Mouse (Mus musculus): ENCODE measurements around the gene Col15a1. TPM values are rescaled to one million over a fixed set of nuclear protein-coding genes. Genes with fewer than 3 reads are reported as not detected.

Col15a1 gene
- polyA plus RNA-seq, 1 experiment = 59.5 TPM

DNA sequence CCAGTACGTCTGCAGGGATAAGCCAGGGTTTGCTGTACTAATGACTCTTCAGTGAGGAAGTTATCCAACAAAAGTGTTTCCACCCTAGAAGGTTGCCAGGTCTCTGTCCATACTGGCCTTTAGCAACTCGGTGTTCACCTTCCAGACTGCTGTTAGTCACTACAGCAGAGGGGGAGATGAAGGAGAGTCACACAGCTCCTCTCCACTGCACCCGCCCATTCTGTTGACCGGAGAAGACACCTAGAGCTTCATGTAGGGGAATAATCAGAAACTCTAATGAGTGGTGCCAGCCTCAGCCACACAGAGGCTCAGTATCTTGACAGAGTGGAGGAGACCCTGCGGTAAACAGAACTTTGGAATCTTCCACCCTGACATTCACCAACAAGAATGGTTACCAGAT, 28.4 kb upstream of the Col15a1 start:
- Histone ChIP-seq H3K4me3 (ENCODE audit: insufficient read depth, low read depth, low read length) (no peak overlapping the region), H3K27me3 (replicated peaks; ENCODE audit: control insufficient read depth, insufficient read depth, low read length) (no peaks in the 10 kb centered on the region), H3K36me3 (ENCODE audit: control insufficient read depth, insufficient read depth, low read length) (no peaks in the 10 kb centered on the region), H3K4me1 (ENCODE audit: control insufficient read depth, insufficient read depth, low read length) (no peaks in the 10 kb centered on the region), H3K27ac (ENCODE audit: insufficient read depth, low read depth, low read length) (no peak overlapping the region)
- WGBS = 78% methylated on average over 5 of the region's 5 CpGs
- no peak for DNase-seq
- TF ChIP-seq POLR2A (IDR thresholded peaks at IDR 0.05; ENCODE audit: low read depth, low read length) (no peak), CTCF (conservative IDR thresholded peaks at IDR 0.05; ENCODE audit: insufficient read depth, insufficient read length, low read depth, low read length) (no peak)

DNA sequence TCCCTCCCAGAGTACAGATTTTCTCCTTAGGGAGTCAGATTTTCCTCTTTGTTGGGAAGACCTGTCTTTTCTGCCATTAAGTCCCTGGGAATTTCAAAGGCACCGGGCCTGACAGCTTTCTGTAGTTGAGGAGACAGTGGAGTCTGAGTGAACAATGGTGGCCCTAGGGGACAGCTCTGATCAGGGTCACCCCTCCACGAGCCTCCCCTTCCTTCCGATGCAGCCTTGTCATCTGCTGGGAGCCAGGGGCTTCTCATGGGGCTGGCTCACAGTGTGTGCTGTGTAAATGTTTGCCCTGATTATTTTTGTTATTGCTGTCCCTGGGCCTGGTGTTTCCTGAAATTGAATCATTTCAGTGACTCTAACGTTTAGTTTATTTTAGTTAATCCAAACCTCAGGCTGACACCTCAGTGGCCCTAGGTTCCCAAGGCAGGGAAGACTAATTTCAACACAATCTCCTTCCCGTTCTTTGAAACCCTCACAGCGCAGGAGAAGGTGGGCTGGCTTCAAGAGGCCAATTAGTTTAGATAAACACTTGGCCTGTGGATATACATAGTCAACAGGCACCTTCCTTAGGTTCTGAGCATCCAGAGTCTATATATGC, 23.8 kb upstream of the Col15a1 start:
- Histone ChIP-seq H3K27ac (ENCODE audit: insufficient read depth, low read depth, low read length) (no peak overlapping the region), H3K4me1 (ENCODE audit: control insufficient read depth, insufficient read depth, low read length) (no peaks in the 10 kb centered on the region), H3K27me3 (replicated peaks; ENCODE audit: control insufficient read depth, insufficient read depth, low read length) (no peaks in the 10 kb centered on the region), H3K36me3 (ENCODE audit: control insufficient read depth, insufficient read depth, low read length) (no peaks in the 10 kb centered on the region), H3K4me3 (ENCODE audit: insufficient read depth, low read depth, low read length) (no peak overlapping the region)
- WGBS = 66% methylated on average over 6 of the region's 6 CpGs
- DNase-seq = no peak
- TF ChIP-seq POLR2A (IDR thresholded peaks at IDR 0.05; ENCODE audit: low read depth, low read length) = no peak
- no peak for TF ChIP-seq CTCF (conservative IDR thresholded peaks at IDR 0.05; ENCODE audit: insufficient read depth, insufficient read length, low read depth, low read length)

DNA sequence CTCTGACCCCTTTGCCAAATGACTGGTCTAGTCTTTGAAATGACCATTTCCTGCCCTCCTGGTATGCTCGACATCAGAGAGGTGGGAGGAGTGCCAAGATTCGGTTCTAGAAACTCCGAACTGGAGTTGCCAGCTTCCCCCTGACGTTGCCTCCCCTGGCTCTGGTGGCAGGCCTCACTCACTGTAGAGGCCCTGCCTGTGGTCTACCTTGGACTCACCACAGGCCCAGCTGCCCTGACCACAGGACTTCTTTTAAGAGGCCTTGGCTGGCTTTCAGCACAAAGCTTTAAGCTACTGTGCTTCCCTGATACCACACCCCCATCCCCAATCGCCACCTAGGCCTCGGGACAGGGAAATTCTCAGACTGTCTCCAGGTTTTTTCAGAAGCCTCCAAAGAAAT, 21.4 kb upstream of the Col15a1 start:
- WGBS = 58% methylated on average over 6 of the region's 6 CpGs
- Histone ChIP-seq H3K27me3 (replicated peaks; ENCODE audit: control insufficient read depth, insufficient read depth, low read length) (no peaks in the 10 kb centered on the region), H3K36me3 (ENCODE audit: control insufficient read depth, insufficient read depth, low read length) (no peaks in the 10 kb centered on the region), H3K4me1 (ENCODE audit: control insufficient read depth, insufficient read depth, low read length) (no peaks in the 10 kb centered on the region), H3K27ac (ENCODE audit: insufficient read depth, low read depth, low read length) (no peak overlapping the region), H3K4me3 (ENCODE audit: insufficient read depth, low read depth, low read length) (no peak overlapping the region)
- DNase-seq = no peak
- TF ChIP-seq CTCF (conservative IDR thresholded peaks at IDR 0.05; ENCODE audit: insufficient read depth, insufficient read length, low read depth, low read length) (no peak), POLR2A (IDR thresholded peaks at IDR 0.05; ENCODE audit: low read depth, low read length) (no peak)

DNA sequence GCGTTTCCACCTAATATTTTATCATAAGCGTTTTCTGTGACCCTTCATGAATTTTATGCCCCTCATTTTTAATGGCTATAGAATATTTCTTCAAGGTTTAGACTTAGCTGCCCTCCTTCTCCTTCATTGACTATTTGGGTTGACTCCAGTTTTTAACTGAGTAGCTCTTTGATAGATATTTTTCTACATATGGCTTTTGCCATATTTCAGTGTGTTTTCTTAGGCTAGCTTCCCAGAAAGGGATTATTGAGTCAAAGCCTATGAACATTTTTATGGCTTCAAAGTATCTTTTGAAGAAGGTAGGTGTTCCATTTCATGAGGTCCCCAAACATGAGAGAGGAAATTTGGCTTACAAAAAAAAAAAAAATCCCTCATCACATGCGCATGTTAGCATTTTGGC, 11.8 kb upstream of the Col15a1 start:
- Histone ChIP-seq H3K4me1 (ENCODE audit: control insufficient read depth, insufficient read depth, low read length) (no peaks in the 10 kb centered on the region), H3K27me3 (replicated peaks; ENCODE audit: control insufficient read depth, insufficient read depth, low read length) (no peaks in the 10 kb centered on the region), H3K27ac (ENCODE audit: insufficient read depth, low read depth, low read length) (no peak overlapping the region), H3K36me3 (ENCODE audit: control insufficient read depth, insufficient read depth, low read length) (no peaks in the 10 kb centered on the region), H3K4me3 (ENCODE audit: insufficient read depth, low read depth, low read length) (no peak overlapping the region)
- 79% methylated on average over 3 of the region's 3 CpGs for WGBS
- TF ChIP-seq CTCF (conservative IDR thresholded peaks at IDR 0.05; ENCODE audit: insufficient read depth, insufficient read length, low read depth, low read length) (no peak), POLR2A (IDR thresholded peaks at IDR 0.05; ENCODE audit: low read depth, low read length) (no peak)
- DNase-seq = no peak

DNA sequence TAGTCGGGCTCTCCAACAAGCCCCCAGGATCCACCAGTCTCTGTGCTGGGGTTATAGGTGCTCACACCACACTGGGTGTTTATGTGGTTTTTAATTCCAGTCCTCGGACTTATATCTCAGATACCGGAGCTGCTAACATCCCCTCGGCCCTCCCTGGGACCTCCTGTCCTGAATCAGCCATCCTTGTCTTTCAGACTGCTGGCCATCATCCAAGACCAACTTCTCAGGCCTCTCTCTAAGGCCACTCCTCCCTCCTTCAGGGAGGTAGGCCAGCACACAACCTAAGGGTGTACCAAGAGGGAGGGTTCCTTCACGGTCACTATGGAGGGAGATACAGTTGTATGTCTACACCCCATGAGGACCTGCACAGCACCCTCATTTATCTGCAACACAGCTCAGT, 4.3 kb upstream of the Col15a1 start:
- TF ChIP-seq POLR2A (IDR thresholded peaks at IDR 0.05; ENCODE audit: low read depth, low read length) = no peak
- no peak for TF ChIP-seq CTCF (conservative IDR thresholded peaks at IDR 0.05; ENCODE audit: insufficient read depth, insufficient read length, low read depth, low read length)

DNA sequence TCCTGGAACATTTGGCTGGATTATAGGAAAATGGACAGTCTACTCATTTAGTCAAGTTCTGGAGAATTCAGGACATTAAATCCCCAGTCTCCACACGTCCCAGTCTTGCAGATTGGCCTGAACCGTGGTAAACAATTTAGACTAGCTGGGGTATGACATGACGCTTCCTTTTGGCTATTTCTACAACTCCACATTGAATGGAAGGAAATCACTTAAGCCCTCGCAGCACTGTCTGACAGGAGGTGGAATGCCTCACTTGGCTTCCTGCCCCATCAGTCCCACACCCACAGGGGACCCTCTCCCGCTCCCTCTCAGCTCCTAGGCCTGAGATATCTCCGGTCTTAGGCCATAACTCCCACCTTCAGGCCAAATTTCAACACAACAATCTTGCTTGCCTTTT, 2.1 kb upstream of the Col15a1 start:
- Histone ChIP-seq H3K36me3 (ENCODE audit: control insufficient read depth, insufficient read depth, low read length) (no peaks in the 10 kb centered on the region), H3K27ac (ENCODE audit: insufficient read depth, low read depth, low read length) (no peak overlapping the region), H3K27me3 (replicated peaks; ENCODE audit: control insufficient read depth, insufficient read depth, low read length) (no peaks in the 10 kb centered on the region), H3K4me1 (ENCODE audit: control insufficient read depth, insufficient read depth, low read length) (no peaks in the 10 kb centered on the region), H3K4me3 (ENCODE audit: insufficient read depth, low read depth, low read length) (no peak overlapping the region)
- WGBS = 63% methylated on average over 6 of the region's 6 CpGs
- TF ChIP-seq POLR2A (IDR thresholded peaks at IDR 0.05; ENCODE audit: low read depth, low read length) (no peak), CTCF (conservative IDR thresholded peaks at IDR 0.05; ENCODE audit: insufficient read depth, insufficient read length, low read depth, low read length) (no peak)
- peak; percentile 63 for DNase-seq

More for the DNA sequence above, 4.3 kb upstream of the Col15a1 start:
- H3K4me1 ChIP-seq (ENCODE audit: control insufficient read depth, insufficient read depth, low read length) = no peaks in the 10 kb centered on the region
- H3K27me3 ChIP-seq (replicated peaks; ENCODE audit: control insufficient read depth, insufficient read depth, low read length) = no peaks in the 10 kb centered on the region
- no peak overlapping the region for H3K4me3 ChIP-seq (ENCODE audit: insufficient read depth, low read depth, low read length)
- DNase-seq = no peak
- no peak overlapping the region for H3K27ac ChIP-seq (ENCODE audit: insufficient read depth, low read depth, low read length)
- no peaks in the 10 kb centered on the region for H3K36me3 ChIP-seq (ENCODE audit: control insufficient read depth, insufficient read depth, low read length)
- 38% methylated on average over 5 of the region's 5 CpGs for WGBS

DNA sequence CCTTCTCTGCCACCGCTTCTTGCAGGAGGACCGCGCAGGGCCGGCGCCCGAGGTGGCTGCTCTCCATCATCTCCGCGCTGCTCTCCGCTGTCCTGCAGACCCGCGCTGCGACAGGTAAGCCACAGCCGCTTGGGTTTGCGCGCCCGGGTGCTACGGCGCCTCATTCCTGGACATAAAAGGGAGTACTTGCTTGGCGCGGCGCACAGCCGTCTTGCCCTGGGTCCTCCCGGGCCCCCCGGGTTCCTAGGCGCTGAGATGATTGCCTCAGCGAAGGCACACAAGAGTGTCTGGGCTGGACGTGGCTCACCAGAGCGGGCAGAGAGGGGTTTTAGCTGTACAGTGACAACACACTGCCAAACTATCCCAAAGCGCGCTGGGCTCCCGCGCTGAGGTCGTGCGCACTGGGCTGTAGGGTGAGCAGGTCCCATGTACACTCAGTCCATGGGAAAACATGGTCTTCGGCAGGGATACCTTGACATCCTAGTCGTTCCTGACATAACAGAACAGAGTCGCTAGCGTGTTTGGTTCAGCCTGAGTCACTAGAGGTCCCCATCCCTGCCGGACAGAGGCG, 545 bp downstream of the Col15a1 start:
- H3K4me3 ChIP-seq (ENCODE audit: insufficient read depth, low read depth, low read length) = peak overlapping the region; percentile 55

More for the DNA sequence above, 545 bp downstream of the Col15a1 start:
- TF ChIP-seq CTCF (conservative IDR thresholded peaks at IDR 0.05; ENCODE audit: insufficient read depth, insufficient read length, low read depth, low read length) (no peak), POLR2A (IDR thresholded peaks at IDR 0.05; ENCODE audit: low read depth, low read length) (no peak)
- no peaks in the 10 kb centered on the region for H3K36me3 ChIP-seq (ENCODE audit: control insufficient read depth, insufficient read depth, low read length)
- H3K4me1 ChIP-seq (ENCODE audit: control insufficient read depth, insufficient read depth, low read length) = no peaks in the 10 kb centered on the region
- no peaks in the 10 kb centered on the region for H3K27me3 ChIP-seq (replicated peaks; ENCODE audit: control insufficient read depth, insufficient read depth, low read length)
- 3% methylated on average over 40 of the region's 40 CpGs for WGBS
- DNase-seq = no peak
- H3K27ac ChIP-seq (ENCODE audit: insufficient read depth, low read depth, low read length) = no peak overlapping the region

All from kidney, adult 2 months (tissue).